Mouse (Mus musculus): ENCODE measurements around the gene Gm10697. TPM values are rescaled to one million over a fixed set of nuclear protein-coding genes. Genes with fewer than 3 reads are reported as not detected.
"Not testable (repeated sequence)": the region's sequence is repeated elsewhere in the genome, so short reads cannot be mapped to it uniquely, and the experiment has no call there.

The Gm10697 gene
- not detected in 2 replicates for polyA plus RNA-seq (2015; fragmentation: Nextera tagmentation; extraction: Ambion mirVana)

DNA sequence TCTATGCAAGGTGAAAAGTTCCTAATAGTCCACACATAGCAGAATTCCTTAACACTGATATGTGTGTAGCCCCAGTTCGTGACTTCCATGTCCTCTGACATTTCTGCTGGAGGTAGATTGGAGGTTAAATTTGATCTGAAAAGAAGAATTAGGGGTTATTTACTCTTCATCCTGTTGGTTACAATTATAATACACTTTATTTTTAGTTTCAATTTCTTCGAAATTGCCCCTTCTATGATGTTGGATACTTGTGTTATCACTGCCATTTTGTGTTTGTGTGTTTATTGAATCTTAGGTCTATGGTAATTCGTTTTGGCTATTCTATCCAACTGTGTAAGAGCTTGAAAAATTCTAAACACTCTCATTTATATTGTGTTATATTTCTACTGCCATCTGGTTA lies at the start of gene Gm10697:
Gene Gm10697, minus strand, starts transcription at position 101 of the 400 bp plus-strand sequence.
- H3K4me3 ChIP-seq; H3K4me1 ChIP-seq (replicated peaks); H3K27ac ChIP-seq; H3K27me3 ChIP-seq; H3K9me3 ChIP-seq; H3K4me2 ChIP-seq; H3K9ac ChIP-seq; H3K36me3 ChIP-seq; ATAC-seq (ENCODE audit: low FRiP score): not testable (repeated sequence)
- 100% methylated on average over 1 of the region's 3 CpGs for WGBS

DNA sequence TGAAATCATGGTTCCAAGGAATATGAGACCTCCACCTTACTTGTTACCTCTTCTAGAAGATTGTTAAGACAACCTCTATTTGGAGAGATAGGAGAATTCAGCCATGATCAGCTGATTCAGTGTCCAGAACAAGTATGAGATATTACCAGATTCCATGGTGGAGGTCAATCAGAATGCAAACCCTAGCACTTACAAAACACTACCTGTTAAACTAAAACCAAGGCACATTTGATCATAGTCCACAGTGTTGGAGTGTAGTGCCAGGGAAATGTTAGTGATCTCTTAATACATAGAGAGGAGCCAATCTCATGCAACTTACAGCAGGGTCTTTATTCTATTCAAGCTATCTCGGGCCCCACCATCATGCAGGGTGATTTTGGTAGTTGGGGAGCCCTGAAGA lies 42.6 kb upstream of the Gm10697 start:
- not testable (repeated sequence) for H3K4me2 ChIP-seq; H3K36me3 ChIP-seq; H3K9ac ChIP-seq; H3K9me3 ChIP-seq; H3K4me1 ChIP-seq (replicated peaks); H3K27ac ChIP-seq; H3K4me3 ChIP-seq; ATAC-seq (ENCODE audit: low FRiP score); H3K27me3 ChIP-seq
- 73% methylated on average over 1 of the region's 1 CpGs for WGBS

DNA sequence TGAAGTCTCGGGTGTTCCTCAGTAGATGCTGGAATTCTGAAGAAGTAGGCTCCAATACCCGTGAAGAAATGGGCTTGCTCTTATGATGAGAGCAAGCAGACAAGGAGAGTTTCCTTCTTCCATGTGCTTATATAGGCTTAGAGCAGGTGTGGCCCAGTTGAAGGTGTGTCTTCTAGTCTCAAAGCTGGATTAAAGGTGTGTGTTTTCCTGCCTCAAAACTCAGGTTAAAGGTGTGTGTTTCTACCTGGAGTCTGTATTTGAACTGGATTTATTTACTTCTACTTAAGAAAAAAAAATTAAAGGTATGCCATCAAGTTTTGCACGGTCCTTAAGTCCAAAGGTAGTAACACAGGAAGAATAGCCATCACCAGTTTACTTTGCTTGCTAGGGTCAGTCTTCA lies 17.7 kb downstream of the Gm10697 start, which contains the start of gene Gm9125:
Gene Gm9125, minus strand, starts transcription at position 101 of the 400 bp plus-strand sequence.
- not testable (repeated sequence) for H3K4me1 ChIP-seq (replicated peaks); H3K4me2 ChIP-seq; H3K27me3 ChIP-seq; H3K4me3 ChIP-seq; H3K9ac ChIP-seq; ATAC-seq (ENCODE audit: low FRiP score); H3K36me3 ChIP-seq; H3K27ac ChIP-seq; H3K9me3 ChIP-seq
- WGBS, result 96% methylated on average over 2 of the region's 3 CpGs

DNA sequence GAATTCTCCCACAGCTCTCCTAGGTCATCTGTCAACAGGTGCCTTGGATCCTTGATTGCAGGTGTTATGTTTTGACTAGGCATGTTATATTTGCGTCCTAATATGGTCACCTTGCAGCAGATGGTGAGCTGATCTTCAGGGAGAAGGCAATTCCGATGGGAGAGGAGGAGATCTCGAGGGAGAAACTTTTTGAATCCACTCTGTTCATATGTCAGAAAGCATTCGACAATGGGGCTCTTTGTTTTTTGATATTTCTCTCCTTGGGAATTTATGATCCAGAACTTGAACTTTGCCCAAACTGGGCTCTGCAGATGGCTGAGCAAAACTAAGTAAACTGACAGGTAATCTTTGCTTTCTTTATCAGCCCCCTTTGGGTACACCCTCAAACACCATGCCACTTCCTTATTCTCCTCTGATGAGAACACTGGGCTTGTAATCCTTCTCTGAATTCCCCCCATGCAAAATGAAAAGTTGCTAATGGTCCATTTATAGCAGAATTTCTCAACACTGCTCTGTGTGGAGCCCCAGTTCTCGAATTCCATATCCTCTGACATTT lies 22.8 kb downstream of the Gm10697 start:
- ATAC-seq (ENCODE audit: low FRiP score); H3K4me1 ChIP-seq (replicated peaks); H3K9me3 ChIP-seq; H3K4me2 ChIP-seq; H3K27me3 ChIP-seq; H3K4me3 ChIP-seq; H3K27ac ChIP-seq; H3K36me3 ChIP-seq; H3K9ac ChIP-seq: not testable (repeated sequence)
- 67% methylated on average over 1 of the region's 5 CpGs for WGBS

DNA sequence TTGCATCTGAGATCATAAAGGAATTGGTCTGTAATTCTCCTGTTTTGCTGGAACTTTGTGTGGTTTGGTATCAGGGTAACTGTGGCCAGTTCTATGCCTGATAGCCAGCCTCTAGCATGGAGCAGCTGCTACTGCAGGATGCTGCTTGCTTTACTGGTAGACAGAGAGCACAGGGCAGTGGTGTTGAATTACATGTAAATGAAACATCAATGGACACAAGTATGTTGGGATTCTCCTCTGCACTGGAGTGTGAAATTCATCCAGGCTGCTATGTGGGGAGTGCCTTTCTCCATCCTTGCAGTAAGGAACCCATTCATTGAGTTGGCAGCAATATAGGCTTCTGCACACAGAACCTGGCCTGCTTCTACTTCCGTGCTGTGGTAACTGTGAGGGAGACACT lies 34.2 kb downstream of the Gm10697 start:
- H3K4me1 ChIP-seq (replicated peaks); H3K9ac ChIP-seq; H3K27me3 ChIP-seq; H3K4me2 ChIP-seq; H3K9me3 ChIP-seq; ATAC-seq (ENCODE audit: low FRiP score); H3K36me3 ChIP-seq; H3K27ac ChIP-seq; H3K4me3 ChIP-seq: not testable (repeated sequence)
- WGBS, result 100% methylated on average over 1 of the region's 1 CpGs

GRCm38 (mm10) chr3:94034400-94034799 lies 38.0 kb downstream of the Gm10697 start:
- not testable (repeated sequence) for H3K27me3 ChIP-seq; H3K4me1 ChIP-seq (replicated peaks); ATAC-seq (ENCODE audit: low FRiP score); H3K4me3 ChIP-seq; H3K9ac ChIP-seq; H3K4me2 ChIP-seq; H3K36me3 ChIP-seq; H3K9me3 ChIP-seq; H3K27ac ChIP-seq
- 93% methylated on average over 17 of the region's 18 CpGs for WGBS

Other genes with a start within 250 kb of the Gm10697 start
- not detected in 2 replicates for gene Tdpoz3, start 246.6 kb downstream of the Gm10697 start, polyA plus RNA-seq (2015; fragmentation: Nextera tagmentation; extraction: Ambion mirVana)
- gene Gm9117, start 129.1 kb downstream of the Gm10697 start, polyA plus RNA-seq (2015; fragmentation: Nextera tagmentation; extraction: Ambion mirVana), result not detected in 2 replicates
- gene Tdpoz5, start 111.3 kb downstream of the Gm10697 start, polyA plus RNA-seq (2015; fragmentation: Nextera tagmentation; extraction: Ambion mirVana), result not detected in 2 replicates
- gene Gm9125, start 17.8 kb downstream of the Gm10697 start, polyA plus RNA-seq (2015; fragmentation: Nextera tagmentation; extraction: Ambion mirVana), result not detected in 2 replicates
- gene Gm10696, start 105.5 kb upstream of the Gm10697 start, polyA plus RNA-seq (2015; fragmentation: Nextera tagmentation; extraction: Ambion mirVana), result not detected in 2 replicates
- gene Gm5286, start 124.1 kb upstream of the Gm10697 start, polyA plus RNA-seq (2015; fragmentation: Nextera tagmentation; extraction: Ambion mirVana), result not detected in 2 replicates
- gene Gm4778, start 191.4 kb upstream of the Gm10697 start, polyA plus RNA-seq (2015; fragmentation: Nextera tagmentation; extraction: Ambion mirVana), result not detected in 2 replicates
- 41.0 and 41.5 TPM in 2 replicates for gene Them4, start 237.4 kb upstream of the Gm10697 start, polyA plus RNA-seq (2015; fragmentation: Nextera tagmentation; extraction: Ambion mirVana)

Data from hindbrain, embryonic 13.5 days (tissue).